Mouse (Mus musculus) midbrain, postnatal 0 days (tissue): ENCODE results near the gene Ace3. TPM values are rescaled to one million over a fixed set of nuclear protein-coding genes. Genes with fewer than 3 reads are reported as not detected.

Experiments used
- ATAC-seq: fragments of 200-750 bp; cut with Nextera tagmentation; 2 replicates; pipeline ENCODE4 v1.8.0; 2017; ENCODE audit warnings: moderate number of reproducible peaks, mild to moderate bottlenecking, moderate TSS enrichment, moderate library complexity; ENCODE audit not compliant: low FRiP score
- DNase-seq: peaks from one replicate; pipeline ENCODE4 v3.0.0-alpha.2; 2015; ENCODE audit warnings: low spot score
- H3K27ac ChIP-seq: fragments of 300-500 bp; sonication (generic); 2 replicates; pipeline ENCODE4 v1.5.1; 2014; ENCODE audit warnings: low read depth, mild to moderate bottlenecking, low read length, mixed read lengths
- H3K27me3 ChIP-seq: fragments of 300-500 bp; sonication (generic); 2 replicates; pipeline ENCODE4 v1.6.1; 2014; ENCODE audit warnings: low read length, control low read depth, mixed read lengths; ENCODE audit not compliant: insufficient read depth
- H3K36me3 ChIP-seq: fragments of 300-500 bp; sonication (generic); 2 replicates; pipeline ENCODE4 v1.6.1; 2014; ENCODE audit warnings: low read length, control low read depth, mixed read lengths; ENCODE audit not compliant: insufficient read depth
- H3K4me1 ChIP-seq: fragments of 300-500 bp; sonication (generic); 2 replicates; pipeline ENCODE4 v1.6.1; 2014; ENCODE audit warnings: mild to moderate bottlenecking, control low read depth, antibody characterized with exemption, low read length, mixed read lengths; ENCODE audit not compliant: insufficient read depth
- H3K4me2 ChIP-seq: fragments of 300-500 bp; sonication (generic); 2 replicates; pipeline ENCODE4 v1.6.1; 2014; ENCODE audit warnings: low read depth, mild to moderate bottlenecking, low read length, mixed read lengths; ENCODE audit not compliant: poor library complexity, severe bottlenecking
- H3K4me3 ChIP-seq: fragments of 300-500 bp; sonication (generic); 2 replicates; pipeline ENCODE4 v1.5.1; 2014; ENCODE audit warnings: low read depth, mild to moderate bottlenecking, low read length, moderate library complexity
- H3K9ac ChIP-seq: fragments of 300-500 bp; sonication (generic); replicated peaks from 2 replicates; pipeline ENCODE4 v1.6.1; 2014; ENCODE audit warnings: mild to moderate bottlenecking, low read length, moderate library complexity, mixed read lengths; ENCODE audit not compliant: poor library complexity, severe bottlenecking
- H3K9me3 ChIP-seq: fragments of 300-500 bp; sonication (generic); 2 replicates; pipeline ENCODE4 v1.6.1; 2016; ENCODE audit warnings: low read length, control low read depth
- CTCF ChIP-seq: IDR thresholded peaks from 2 replicates; pipeline ENCODE4 v1.5.1; 2016; ENCODE audit warnings: antibody characterized with exemption, mild to moderate bottlenecking
- WGBS: fragments of 180-500 bp; shearing (Covaris S2); extraction: QIAGEN DNeasy Blood & Tissue Kit; methylation state at CpG from one replicate; pipeline ENCODE4 v1.1.7; 2014; 5-methylcytosine and 5-hydroxymethylcytosine counted together
- polyA plus RNA-seq: library from polyadenylated mRNA; unstranded; fragments of >200 nt; fragmentation: Nextera tagmentation; extraction: Ambion mirVana; gene quantifications from 2 replicates; pipeline ENCODE4 v1.2.1, GENCODE M21; 2015
- total RNA-seq: library from RNA; depleted of rRNA; stranded (reverse); fragments of >200 nt; gene quantifications from 2 replicates; pipeline ENCODE4 v1.2.3, GENCODE M21; 2014; rRNA removed

Ace3 gene
- not detected in 2 replicates for total RNA-seq
- 0.07 TPM in 1 of 2 replicates, not detected in the other for polyA plus RNA-seq

DNA sequence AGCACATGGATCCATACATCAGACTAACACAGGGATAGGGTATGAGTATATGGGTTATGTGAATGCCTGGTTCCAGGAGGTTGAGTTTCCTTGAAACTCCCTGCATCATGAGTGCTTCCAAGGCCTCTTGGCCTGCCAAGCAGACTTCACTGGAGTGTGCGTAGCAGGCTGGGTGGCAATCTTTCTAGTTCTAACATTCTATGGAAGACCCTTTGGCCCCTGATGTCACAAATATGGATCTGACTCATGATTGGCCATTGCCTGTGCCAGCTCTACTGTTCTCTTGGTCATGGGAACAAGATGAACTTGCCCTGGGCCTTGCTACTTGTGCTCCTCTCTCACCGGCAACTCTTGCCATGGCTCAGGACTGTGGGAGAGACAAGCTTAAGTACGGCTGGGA, at the start of gene Ace3:
Gene Ace3, plus strand, starts transcription at position 301 of the 400 bp plus-strand sequence.
- H3K4me2 ChIP-seq = no peak within 1 kb of the TSS
- H3K4me1 ChIP-seq = no peaks in the 10 kb centered on the region
- no peak for TF ChIP-seq CTCF
- no peaks in the 10 kb centered on the region for H3K9me3 ChIP-seq
- no peaks in the 10 kb centered on the region for H3K36me3 ChIP-seq
- ATAC-seq = no peak
- H3K27me3 ChIP-seq = no peaks in the 10 kb centered on the region
- no peak within 1 kb of the TSS for H3K9ac ChIP-seq
- H3K4me3 ChIP-seq = no peak within 1 kb of the TSS
- no peak within 1 kb of the TSS for H3K27ac ChIP-seq
- DNase-seq = no peak
- WGBS = 92% methylated on average over 3 of the region's 3 CpGs

DNA sequence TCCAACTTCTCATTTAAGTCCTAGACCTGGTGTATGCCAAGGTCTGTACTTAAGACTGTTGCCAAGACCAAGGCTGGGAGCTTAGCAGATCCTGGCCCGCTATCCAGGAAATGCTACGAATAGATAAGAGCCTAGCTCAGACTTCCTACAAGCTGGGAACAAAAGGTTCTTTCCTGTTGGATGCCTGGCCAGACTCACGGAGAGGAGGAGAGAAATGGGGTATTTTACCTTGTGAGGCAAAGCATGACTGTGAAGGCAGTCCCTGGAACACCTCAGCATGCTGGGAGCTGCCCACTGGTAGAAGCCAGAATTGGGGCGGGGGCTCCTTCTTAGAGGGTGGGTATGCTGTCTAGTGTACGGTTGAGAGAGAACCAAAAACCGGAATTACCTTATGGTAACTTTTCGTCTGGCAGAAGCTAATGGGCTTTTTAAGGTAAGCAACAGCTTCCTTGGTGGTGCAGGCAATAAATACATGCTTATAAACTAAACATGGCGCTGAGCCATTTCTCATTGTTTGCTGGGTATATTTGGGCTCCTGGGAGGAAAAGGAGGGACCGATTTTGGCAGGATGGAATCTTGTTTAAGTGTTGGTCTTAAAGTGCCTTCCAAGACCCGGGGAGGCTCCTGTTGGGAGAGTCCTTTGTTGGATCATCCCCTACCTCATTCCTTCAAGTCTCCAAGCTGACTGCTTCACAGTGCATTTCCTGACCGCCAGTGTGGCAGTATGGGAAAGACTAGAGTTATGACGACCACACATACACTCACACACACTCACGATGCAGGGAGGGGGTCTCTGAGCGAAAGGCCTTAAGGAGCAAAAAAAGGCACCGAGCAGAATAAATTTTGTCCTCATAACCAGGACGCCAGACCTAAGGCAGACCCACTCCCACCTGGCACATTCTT, 49.5 kb upstream of the Ace3 start:
- Histone ChIP-seq H3K9me3 (no peaks in the 10 kb centered on the region), H3K36me3 (no peaks in the 10 kb centered on the region; the same call in 1 of the 2 replicates), H3K27ac (peak overlapping the region; percentile 21; the same call in 1 of the 2 replicates), H3K27me3 (no peaks in the 10 kb centered on the region), H3K4me2 (peak overlapping the region; percentile 83), H3K4me3 (peak overlapping the region; percentile 70), H3K9ac (peak overlapping the region; percentile 67), H3K4me1 (peaks cover 10% of the 10 kb centered on the region)
- 73% methylated on average over 16 of the region's 16 CpGs for WGBS
- peak; percentile 37 for DNase-seq
- no peak for TF ChIP-seq CTCF
- ATAC-seq = no peak

DNA sequence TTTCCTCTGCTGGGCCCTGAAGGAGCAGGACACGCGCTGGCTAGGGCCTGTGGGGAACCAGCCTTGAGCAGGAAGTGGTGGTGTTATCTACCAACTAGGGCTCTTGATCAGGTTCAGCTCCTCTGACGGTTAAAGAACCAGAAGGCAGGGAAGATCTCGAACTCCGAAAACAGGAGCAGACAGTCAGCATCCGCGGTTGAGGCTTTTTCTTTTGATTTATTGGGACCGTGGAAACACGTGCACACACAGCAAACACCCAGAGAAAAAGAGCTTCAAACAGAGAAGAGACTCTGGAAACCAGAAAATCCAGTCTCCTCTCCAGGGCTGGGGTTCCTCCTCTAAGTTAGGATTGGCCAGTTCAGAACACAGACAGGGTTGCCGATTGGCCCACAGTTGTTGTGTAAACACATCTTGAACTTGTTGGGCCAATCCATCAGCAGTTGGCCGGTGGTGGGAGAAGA, 47.8 kb upstream of the Ace3 start:
- no peak for ATAC-seq
- H3K27me3 ChIP-seq = no peaks in the 10 kb centered on the region
- H3K4me3 ChIP-seq = no peak overlapping the region
- H3K27ac ChIP-seq = no peak overlapping the region
- WGBS = 58% methylated on average over 11 of the region's 11 CpGs
- H3K9ac ChIP-seq = no peak overlapping the region
- no peak for DNase-seq
- H3K36me3 ChIP-seq = no peaks in the 10 kb centered on the region; the same call in 1 of the 2 replicates
- no peak overlapping the region for H3K4me2 ChIP-seq
- no peaks in the 10 kb centered on the region for H3K9me3 ChIP-seq
- peaks cover 10% of the 10 kb centered on the region for H3K4me1 ChIP-seq
- no peak for TF ChIP-seq CTCF

DNA sequence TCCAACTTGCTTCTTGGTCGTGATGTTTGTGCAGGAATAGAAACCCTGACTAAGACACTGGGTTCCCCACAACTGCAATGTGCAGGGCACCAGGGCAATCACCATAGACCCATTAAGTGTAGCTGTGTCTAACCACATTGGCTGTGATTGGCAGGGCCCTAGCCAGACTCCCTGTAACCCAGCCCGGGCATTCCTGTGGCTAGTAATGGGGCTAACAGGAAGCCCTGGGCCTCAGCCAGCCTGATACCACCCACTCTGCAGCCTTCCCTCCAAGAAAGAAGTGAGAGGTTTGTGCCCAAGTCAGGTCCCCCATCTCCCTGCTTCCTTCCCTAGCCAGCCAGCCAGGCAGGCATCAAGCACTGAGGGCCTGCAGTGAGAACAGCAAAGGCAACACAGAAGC, 46.2 kb upstream of the Ace3 start:
- no peak for TF ChIP-seq CTCF
- 78% methylated on average over 2 of the region's 2 CpGs for whole genome bisulfite sequencing
- ATAC-seq = no peak

DNA sequence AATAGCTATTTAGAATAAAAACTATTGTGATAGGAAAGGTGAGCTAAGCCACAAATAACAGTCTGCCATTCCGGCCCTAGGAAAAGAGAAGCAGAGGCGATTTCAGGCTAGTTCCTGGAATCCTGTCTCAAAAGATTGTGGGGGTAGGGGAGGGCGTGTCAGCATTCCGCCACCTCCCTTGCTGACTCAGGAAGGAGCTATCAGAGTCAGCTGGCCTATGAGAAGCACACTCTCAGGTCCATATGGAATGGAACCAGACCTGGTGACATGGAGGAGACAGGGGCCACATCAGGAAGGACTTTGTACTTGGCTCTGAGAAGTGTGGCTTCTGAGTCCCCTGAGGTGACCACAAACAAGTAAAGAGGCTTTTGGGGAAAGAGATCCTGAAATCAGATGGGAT, 44.0 kb upstream of the Ace3 start:
- no peaks in the 10 kb centered on the region; the same call in 1 of the 2 replicates for H3K36me3 ChIP-seq
- H3K9me3 ChIP-seq = no peaks in the 10 kb centered on the region
- H3K4me1 ChIP-seq = no peaks in the 10 kb centered on the region
- H3K27me3 ChIP-seq = no peaks in the 10 kb centered on the region
- H3K4me2 ChIP-seq = no peak overlapping the region
- H3K9ac ChIP-seq = no peak overlapping the region
- no peak for DNase-seq
- no peak overlapping the region for H3K27ac ChIP-seq
- TF ChIP-seq CTCF = no peak
- 79% methylated on average over 4 of the region's 4 CpGs for WGBS
- H3K4me3 ChIP-seq = no peak overlapping the region
- ATAC-seq = no peak

More for the DNA sequence above, 46.2 kb upstream of the Ace3 start:
- H3K9me3 ChIP-seq = no peaks in the 10 kb centered on the region
- H3K4me1 ChIP-seq = peaks cover 10% of the 10 kb centered on the region
- no peak overlapping the region for H3K27ac ChIP-seq
- H3K4me2 ChIP-seq = no peak overlapping the region
- H3K9ac ChIP-seq = no peak overlapping the region
- H3K36me3 ChIP-seq = no peaks in the 10 kb centered on the region; the same call in 1 of the 2 replicates
- no peak overlapping the region for H3K4me3 ChIP-seq
- H3K27me3 ChIP-seq = no peaks in the 10 kb centered on the region
- no peak for DNase-seq

DNA sequence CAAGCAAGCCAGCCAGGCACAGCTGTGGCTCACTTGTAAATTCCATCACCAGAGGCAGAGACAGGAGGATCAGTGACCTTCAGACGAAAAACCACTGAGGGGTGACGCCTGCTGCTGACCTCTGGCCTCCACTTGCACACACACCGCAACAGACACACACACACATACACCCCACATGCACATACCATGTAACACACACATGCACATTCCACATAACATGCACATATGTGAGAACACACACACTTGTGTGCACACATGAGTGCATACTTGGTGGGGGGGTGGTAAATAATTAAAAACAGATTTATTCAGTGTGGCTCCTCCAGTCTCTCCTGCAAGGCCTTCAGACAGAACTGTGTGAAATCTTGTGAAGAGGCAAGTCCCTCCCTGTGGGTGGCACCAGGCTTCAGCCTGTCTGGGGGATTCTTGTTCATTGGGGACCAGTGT, 42.9 kb upstream of the Ace3 start:
- 40% methylated on average over 3 of the region's 3 CpGs for WGBS
- Histone ChIP-seq H3K36me3 (no peaks in the 10 kb centered on the region; the same call in 1 of the 2 replicates), H3K9ac (no peak overlapping the region), H3K27ac (no peak overlapping the region), H3K4me2 (no peak overlapping the region), H3K4me1 (no peaks in the 10 kb centered on the region), H3K4me3 (no peak overlapping the region), H3K9me3 (no peaks in the 10 kb centered on the region), H3K27me3 (no peaks in the 10 kb centered on the region)
- ATAC-seq (no peak), DNase-seq (no peak)
- no peak for TF ChIP-seq CTCF
